In genomic region chr13:99226809-99227208, GRCm38 (mm10) we compare ENCODE assay signal across 29 mouse cellular contexts. TPM values are rescaled to one million over a fixed set of nuclear protein-coding genes. Genes with fewer than 3 reads are reported as not detected.
DNase-seq lines count a peak whose midpoint lies in the region; ATAC-seq and TF ChIP-seq lines count a peak whose summit lies in the region.
"Had no signal": no experiment of that assay in that cellular context is flagged by ENCODE, and none has a peak within 500 bp of the region (broad histone marks: within the 10 kb centered on the region; RNA-seq: fewer than 3 reads in every experiment).

No protein-coding gene starts in this region.

- no peak for ATAC-seq in heart, embryonic 14.5 days (ENCODE audit: insufficient number of reproducible peaks, insufficient read depth, low FRiP score, low read depth)
- ATAC-seq in lung, postnatal 0 days: no peak; the same call in 1 of the 2 replicates
- ATAC-seq: forebrain, embryonic 14.5 days; inflammation-experienced regulatory T-cells, adult 6 months; Patski had no signal

- no peak for TF ChIP-seq CTCF in heart, adult 2 months (IDR thresholded peaks at IDR 0.05)
- TF ChIP-seq CTCF in lung, postnatal 0 days (IDR thresholded peaks at IDR 0.05): no peak

- H3K4me1 ChIP-seq in heart, adult 2 months (ENCODE audit: control insufficient read depth, insufficient read depth, low read length): peaks cover 38% of the 10 kb centered on the region
- H3K4me1 ChIP-seq in heart, embryonic 14.5 days (ENCODE audit: control insufficient read depth in 2 of 2, insufficient read depth in 2 of 2, low read length in 2 of 2): peaks cover 17 to 35% of the 10 kb centered on the region in 2 experiments
- peaks cover 2% of the 10 kb centered on the region; the same call in 1 of the 2 replicates for H3K4me1 ChIP-seq in lung, postnatal 0 days (ENCODE audit: insufficient read depth, low read depth, low read length)
- H3K4me1 ChIP-seq: hindbrain, embryonic 15.5 days; midbrain, embryonic 12.5 days had no signal

- peak overlapping the region; percentile 69 for H3K27ac ChIP-seq in heart, adult 2 months
- peak overlapping the region; percentile 53 to 67 for H3K27ac ChIP-seq in heart, embryonic 14.5 days (replicated peaks in 1 of 2; ENCODE audit: control insufficient read depth in 1 of 2, insufficient read depth in 1 of 2, low read depth in 2 of 2, low read length in 2 of 2)
- 0 out of 2 replicates have a peak overlapping the region, but pooled peaks have one; percentile 12 for H3K27ac ChIP-seq in lung, postnatal 0 days (ENCODE audit: low read length)
- H3K27ac ChIP-seq: embryonic facial prominence, embryonic 12.5 days; hindbrain, embryonic 10.5 days; hindbrain, embryonic 15.5 days; layer of hippocampus, adult 2 months; left cerebral cortex, adult 2 months; limb, embryonic 13.5 days; midbrain, embryonic 12.5 days; neural tube, embryonic 13.5 days had no signal

- 0 out of 2 replicates have a peak overlapping the region, but pooled peaks have one; percentile 14 for H3K9ac ChIP-seq in heart, adult 2 months (ENCODE audit: low read depth, low read length)
- no peak overlapping the region for H3K9ac ChIP-seq in heart, embryonic 14.5 days (ENCODE audit: low read length)
- no peak overlapping the region for H3K9ac ChIP-seq in lung, postnatal 0 days (replicated peaks; ENCODE audit: low read depth)
- H3K9ac ChIP-seq: embryonic facial prominence, embryonic 12.5 days; hindbrain, embryonic 15.5 days; limb, embryonic 13.5 days; midbrain, embryonic 12.5 days; neural tube, embryonic 13.5 days had no signal

- H3K4me3 ChIP-seq in heart, adult 2 months: no peak overlapping the region
- H3K4me3 ChIP-seq in heart, embryonic 14.5 days (ENCODE audit: control insufficient read depth in 1 of 2, insufficient read depth in 1 of 2, low read depth in 1 of 2, low read length in 2 of 2): no peak overlapping the region
- H3K4me3 ChIP-seq in lung, postnatal 0 days (ENCODE audit: low read depth, low read length): no peak overlapping the region
- H3K4me3 ChIP-seq: embryonic facial prominence, embryonic 12.5 days; hindbrain, embryonic 10.5 days; hindbrain, embryonic 15.5 days; layer of hippocampus, adult 2 months; left cerebral cortex, adult 2 months; limb, embryonic 13.5 days; midbrain, embryonic 12.5 days; neural tube, embryonic 13.5 days had no signal

- WGBS in heart, adult 2 months: 50% methylated on average over 3 of the region's 3 CpGs
- 78% methylated on average over 3 of the region's 3 CpGs for WGBS in heart, embryonic 14.5 days
- WGBS in lung, postnatal 0 days: 73% methylated on average over 3 of the region's 3 CpGs

- intact Hi-C loops in heart, adult 2 months (cut with DNase I): no loop called here
- intact Hi-C loops in heart, postnatal 10 days (cut with DNase I): no loop called here
- intact Hi-C loops in heart, postnatal 36 days (cut with DNase I): no loop called here

- H3K27me3 ChIP-seq in heart, adult 2 months (ENCODE audit: control insufficient read depth, insufficient read depth, low read length): no peaks in the 10 kb centered on the region
- no peaks in the 10 kb centered on the region for H3K27me3 ChIP-seq in heart, embryonic 14.5 days (ENCODE audit: control insufficient read depth, insufficient read depth, low read length)
- no peaks in the 10 kb centered on the region for H3K27me3 ChIP-seq in lung, postnatal 0 days (replicated peaks; ENCODE audit: insufficient read depth, low read length)
- H3K27me3 ChIP-seq: embryonic facial prominence, embryonic 12.5 days; hindbrain, embryonic 15.5 days; limb, embryonic 13.5 days; midbrain, embryonic 12.5 days; neural tube, embryonic 13.5 days; Patski had no signal

- no peak for TF ChIP-seq EP300 in heart, adult 2 months (IDR thresholded peaks at IDR 0.05; ENCODE audit: insufficient read depth, low read depth, low read length)
- 0 out of 2 replicates have a peak, but pooled peaks have one; percentile 16 for TF ChIP-seq EP300 in lung, postnatal 0 days (IDR thresholded peaks at IDR 0.05)

- no peak overlapping the region for H3K4me2 ChIP-seq in heart, embryonic 14.5 days (ENCODE audit: low read length)
- H3K4me2 ChIP-seq in lung, postnatal 0 days (replicated peaks; ENCODE audit: low read depth, low read length): no peak overlapping the region
- H3K4me2 ChIP-seq: embryonic facial prominence, embryonic 12.5 days; hindbrain, embryonic 15.5 days; limb, embryonic 13.5 days; liver, embryonic 11.5 days; midbrain, embryonic 12.5 days; neural tube, embryonic 13.5 days had no signal

- no peak for DNase-seq in heart, adult 2 months
- no peak for DNase-seq in heart, postnatal 10 days
- no peak for DNase-seq in heart, postnatal 36 days
- DNase-seq in lung, postnatal 0 days (ENCODE audit: low spot score): peak; percentile 54
- DNase-seq in lung, postnatal 10 days: no peak
- no peak for DNase-seq in ovary, adult 18-20 months (ENCODE audit: low spot score)
- DNase-seq: adrenal gland, postnatal 14 days; cerebellum, adult 11-12 months; cerebellum, adult 9-11 months; embryo, embryonic 11 days; gastrocnemius, postnatal 36 days; kidney, adult 18-20 months; kidney, postnatal 36 days; thymus, adult 2 months; thymus, postnatal 36 days had no signal

- no peaks in the 10 kb centered on the region for H3K9me3 ChIP-seq in heart, embryonic 14.5 days (ENCODE audit: control insufficient read depth, low read length)
- H3K9me3 ChIP-seq in lung, postnatal 0 days (ENCODE audit: low read length): no peaks in the 10 kb centered on the region
- H3K9me3 ChIP-seq: embryonic facial prominence, embryonic 12.5 days; hindbrain, embryonic 10.5 days; hindbrain, embryonic 15.5 days; limb, embryonic 13.5 days; midbrain, embryonic 12.5 days; neural tube, embryonic 13.5 days had no signal

- no peak for TF ChIP-seq POLR2A in heart, adult 2 months (IDR thresholded peaks at IDR 0.05; ENCODE audit: insufficient read depth, low read depth, low read length)

- peaks cover 41% of the 10 kb centered on the region for H3K36me3 ChIP-seq in heart, adult 2 months (ENCODE audit: control insufficient read depth, insufficient read depth, low read length)
- no peaks in the 10 kb centered on the region for H3K36me3 ChIP-seq in heart, embryonic 14.5 days (ENCODE audit: control insufficient read depth, insufficient read depth, low read length)
- H3K36me3 ChIP-seq in lung, postnatal 0 days (ENCODE audit: insufficient read depth, low read length): no peaks in the 10 kb centered on the region
- H3K36me3 ChIP-seq: embryonic facial prominence, embryonic 12.5 days; hindbrain, embryonic 10.5 days; hindbrain, embryonic 15.5 days; limb, embryonic 13.5 days; midbrain, embryonic 12.5 days; neural tube, embryonic 13.5 days had no signal

- no peaks in the 10 kb centered on the region for H3K79me2 ChIP-seq in heart, adult 2 months (replicated peaks; ENCODE audit: control insufficient read depth, insufficient read depth, low read length)

RNA-seq across cellular contexts. Expression of gene Zfp366, which starts 42.2 kb away (rescaled TPM):
- 10 to 100 TPM in 1 of 2 experiments, 1 to 10 TPM in 1; 9.7 to 14.4 TPM for total RNA-seq in heart, adult 2 months (2021)
- 5.0 and 7.8 TPM in 2 replicates for polyA plus RNA-seq in heart, adult 2 months (2012; rRNA removed)
- total RNA-seq in heart, postnatal 10 days (2021): 10 to 100 TPM; 13.4 to 16.9 TPM
- polyA plus RNA-seq in heart, embryonic 14.5 days (2014; fragmentation: Nextera tagmentation; extraction: Ambion mirVana): 0.95 and 1.0 TPM in 2 replicates
- 10 to 100 TPM in 1 of 2 experiments, 1 to 10 TPM in 1; 7.5 to 12.1 TPM for total RNA-seq in heart, postnatal 36 days (2021)
- 1.6 and 2.0 TPM in 2 replicates for polyA plus RNA-seq in lung, postnatal 0 days (2015; fragmentation: Nextera tagmentation; extraction: Ambion mirVana)
- total RNA-seq: MEL had no signal

Comparison
In these comparisons a context has a peak if more than half of its experiments do, and no peak if none do; other contexts are left out.
1. H3K27ac ChIP-seq: peak in every context shown above with its lines; median percentile 69 in heart, adult 2 months; 60 in heart, embryonic 14.5 days; 12 in lung, postnatal 0 days.